In the genomic region with DNA sequence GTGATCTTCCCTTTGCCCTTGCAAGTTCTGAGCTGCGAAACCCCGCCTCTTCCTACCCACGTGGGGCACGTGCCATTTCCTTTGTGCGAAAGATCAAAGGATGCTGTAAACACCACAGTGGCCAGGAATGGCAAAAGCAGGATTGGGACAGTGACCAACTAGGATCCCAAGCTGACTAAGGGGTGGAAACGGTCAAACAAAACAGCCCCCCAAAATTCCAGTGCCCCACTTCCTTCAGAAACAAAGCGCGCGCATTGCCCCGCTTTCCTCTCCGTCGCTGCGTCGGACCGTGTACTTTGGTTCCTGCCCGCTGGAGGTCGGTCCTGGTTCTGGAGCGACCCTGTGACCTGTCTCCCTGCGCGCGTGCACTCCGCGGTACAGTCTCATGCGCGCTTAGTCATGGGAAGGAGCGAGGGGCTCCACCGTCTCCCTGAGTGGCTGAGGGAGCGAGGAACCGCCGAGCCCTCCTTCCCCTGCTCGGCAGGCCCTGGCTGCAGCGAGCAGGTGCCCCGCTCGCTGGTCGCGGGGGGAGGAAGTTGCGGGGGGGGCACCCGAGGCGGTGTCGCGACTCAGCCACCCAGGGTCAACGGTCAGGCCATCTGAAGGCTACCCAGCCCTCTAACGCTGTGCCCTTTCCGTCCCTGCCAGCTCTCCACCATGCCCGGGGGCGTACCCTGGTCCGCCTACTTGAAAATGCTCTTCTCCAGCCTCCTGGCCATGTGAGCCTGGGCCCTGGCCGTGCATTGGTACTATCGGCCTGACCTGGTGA, we compare ENCODE assay signal across 8 mouse cellular contexts. TPM values are rescaled to one million over a fixed set of nuclear protein-coding genes. Genes with fewer than 3 reads are reported as not detected.
A peak's percentile ranks its signal among the peaks of the same experiment; 100 is the strongest.
DNase-seq lines count a peak whose midpoint lies in the region; ATAC-seq and TF ChIP-seq lines count a peak whose summit lies in the region.
"Not testable (repeated sequence)": the region's sequence is repeated elsewhere in the genome, so short reads cannot be mapped to it uniquely, and the experiment has no call there.

Gene Pwp1, plus strand, starts transcription at position 410 of the 769 bp plus-strand sequence.

- H3K4me1 ChIP-seq in hindbrain, embryonic 16.5 days (ENCODE audit: control insufficient read depth, insufficient read depth, low read depth, low read length): not testable (repeated sequence)

- ATAC-seq in activated CD4-positive, CD25-positive, alpha-beta regulatory T cell, adult 4 months: peak; percentile 92
- ATAC-seq in common myeloid progenitor, adult 5-6 weeks (replicated peaks; ENCODE audit: low read depth, poor library complexity, severe bottlenecking): peak; percentile 89
- peak; percentile 98 for ATAC-seq in hindbrain, embryonic 16.5 days

- intact Hi-C loops in gastrocnemius, adult 2 months (cut with DNase I); left cerebral cortex, adult 2 months (cut with DNase I): not testable (repeated sequence)

- not testable (repeated sequence) for H3K27me3 ChIP-seq in hindbrain, embryonic 16.5 days (replicated peaks; ENCODE audit: control insufficient read depth, insufficient read depth, low read length)

- H3K4me3 ChIP-seq in gastrocnemius, adult 2 months: peak within 1 kb of the TSS; percentile 69
- peak within 1 kb of the TSS; percentile 60 for H3K4me3 ChIP-seq in hindbrain, embryonic 16.5 days (ENCODE audit: low read length)
- peak within 1 kb of the TSS; percentile 51 for H3K4me3 ChIP-seq in left cerebral cortex, adult 2 months

- peak within 1 kb of the TSS; percentile 81 for H3K9ac ChIP-seq in hindbrain, embryonic 16.5 days (ENCODE audit: low read depth, low read length)

- not testable (repeated sequence) for H3K36me3 ChIP-seq in hindbrain, embryonic 16.5 days (ENCODE audit: control insufficient read depth, insufficient read depth, low read length)

- peak; percentile 39 for DNase-seq in gastrocnemius, adult 2 months
- DNase-seq in left cerebral cortex, adult 2 months (ENCODE audit: extremely low spot score in 1 of 2, low spot score in 2 of 2): peak; percentile 20 to 21
- DNase-seq in lung, postnatal 4 days: peak; percentile 53 to 62
- peak; percentile 28 for DNase-seq in retina, postnatal 7 days (ENCODE audit: low read depth, low spot score)
- DNase-seq in urinary bladder, adult 2 months (ENCODE audit: low spot score): not testable (repeated sequence)

- not testable (repeated sequence) for H3K9me3 ChIP-seq in hindbrain, embryonic 16.5 days (ENCODE audit: control insufficient read depth, low read length)

- peak within 1 kb of the TSS; percentile 63 for H3K27ac ChIP-seq in gastrocnemius, adult 2 months
- H3K27ac ChIP-seq in hindbrain, embryonic 16.5 days (ENCODE audit: low read depth, low read length): peak within 1 kb of the TSS; percentile 64; the same call in 1 of the 2 replicates
- peak within 1 kb of the TSS; percentile 13; the same call in 1 of the 2 replicates for H3K27ac ChIP-seq in left cerebral cortex, adult 2 months

- peak within 1 kb of the TSS; percentile 82 for H3K4me2 ChIP-seq in hindbrain, embryonic 16.5 days (ENCODE audit: low read length)

- not testable (repeated sequence) for TF ChIP-seq CTCF in gastrocnemius, adult 2 months (IDR thresholded peaks at IDR 0.05); left cerebral cortex, adult 2 months (IDR thresholded peaks at IDR 0.05)

- WGBS in hindbrain, embryonic 16.5 days: under 1% methylated on average over 42 of the region's 49 CpGs

RNA-seq across cellular contexts. Expression of gene Pwp1, which starts in this region (rescaled TPM):
- 10 to 100 TPM; 42.9 to 44.3 TPM for polyA plus RNA-seq in activated CD4-positive, CD25-positive, alpha-beta regulatory T cell, adult 4 months (2017; shearing (Covaris generic))
- 72.1 and 72.7 TPM in 2 replicates for total RNA-seq in common myeloid progenitor, adult 5-6 weeks (2017)
- 10 to 100 TPM; 18.1 to 19.2 TPM for total RNA-seq in gastrocnemius, adult 2 months (2021)
- polyA plus RNA-seq in hindbrain, embryonic 16.5 days (2015; fragmentation: Nextera tagmentation; extraction: Ambion mirVana): 63.7 and 66.8 TPM in 2 replicates
- 10 to 100 TPM; 18.6 TPM for total RNA-seq in left cerebral cortex, adult 2 months (2021)
- 20.2 and 22.1 TPM in 2 replicates for polyA plus RNA-seq in urinary bladder, adult 2 months (2012; rRNA removed)

Comparison
In these comparisons a context has a peak if more than half of its experiments do, and no peak if none do; other contexts are left out.
1. H3K27ac ChIP-seq: peak in every context shown above with its lines; median percentile 64 in hindbrain, embryonic 16.5 days; 63 in gastrocnemius, adult 2 months; 13 in left cerebral cortex, adult 2 months.